Mouse (Mus musculus) bone marrow macrophage, adult 2 months (primary cell): ENCODE measurements around the gene Qtrt1.

Experiments
- CTCF ChIP-seq: IDR thresholded peaks from 2 replicates; pipeline ENCODE4 v1.5.1; 2012; ENCODE audit warnings: low read depth, mild to moderate bottlenecking, low read length, moderate library complexity
- POLR2A ChIP-seq: IDR thresholded peaks from 2 replicates; pipeline ENCODE4 v1.6.1; 2012; ENCODE audit warnings: mild to moderate bottlenecking, low read depth, low read length, borderline replicate concordance

- TF ChIP-seq CTCF (no peak), POLR2A (no peak)
Observed at GRCm38 (mm10) chr9:21427773-21428172, 16.1 kb downstream of the Qtrt1 start.
